Mouse (Mus musculus): Measurements from ENCODE around the gene Sh2b2. TPM values are rescaled to one million over a fixed set of nuclear protein-coding genes. Genes with fewer than 3 reads are reported as not detected.
"Not testable (repeated sequence)": the region's sequence is repeated elsewhere in the genome, so short reads cannot be mapped to it uniquely, and the experiment has no call there.

The Sh2b2 gene
- total RNA-seq, 1 experiment from 2014 or later, result 24.5 TPM

DNA sequence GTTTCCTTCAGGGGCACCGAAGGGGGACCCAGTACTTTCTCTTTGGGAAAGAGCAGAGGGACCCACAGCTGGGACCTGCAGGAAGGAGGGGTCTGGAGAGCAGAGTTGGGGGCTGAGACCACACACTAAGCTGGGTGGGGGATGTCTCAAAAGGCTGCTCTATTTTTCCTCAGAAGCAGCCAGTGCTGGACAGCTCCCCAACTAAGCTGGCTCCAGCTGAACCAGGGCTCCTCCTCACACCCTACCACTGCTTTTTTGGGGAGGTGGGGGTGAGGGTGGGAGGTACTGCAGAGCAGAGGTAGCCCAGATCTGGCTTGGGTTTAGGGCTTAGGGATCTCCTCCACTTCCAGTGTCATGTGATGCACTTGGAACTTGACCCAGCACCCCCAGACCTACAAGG is 6.0 kb downstream of the Sh2b2 start:
- no peak for DNase-seq

DNA sequence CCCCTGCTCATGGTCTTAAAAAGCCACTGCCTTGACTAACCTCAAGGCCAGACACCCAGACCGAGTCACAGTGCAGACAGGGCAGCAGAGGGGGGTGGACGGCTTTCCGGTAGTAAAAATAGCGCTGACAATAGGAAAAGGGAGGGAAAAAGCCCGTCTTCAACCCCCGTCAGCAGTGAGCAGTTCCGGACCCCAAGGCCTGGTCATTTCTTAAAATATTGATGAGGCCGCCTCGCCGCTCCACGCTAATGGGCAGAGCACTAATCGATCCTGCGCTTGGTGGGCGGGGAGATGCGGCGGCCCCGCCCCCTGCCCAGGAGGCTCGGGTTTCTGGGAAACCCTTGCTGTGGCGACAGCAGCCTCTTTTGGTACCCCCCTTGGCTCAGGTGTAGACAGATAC is 8.7 kb downstream of the Sh2b2 start:
- no peak for DNase-seq

DNA sequence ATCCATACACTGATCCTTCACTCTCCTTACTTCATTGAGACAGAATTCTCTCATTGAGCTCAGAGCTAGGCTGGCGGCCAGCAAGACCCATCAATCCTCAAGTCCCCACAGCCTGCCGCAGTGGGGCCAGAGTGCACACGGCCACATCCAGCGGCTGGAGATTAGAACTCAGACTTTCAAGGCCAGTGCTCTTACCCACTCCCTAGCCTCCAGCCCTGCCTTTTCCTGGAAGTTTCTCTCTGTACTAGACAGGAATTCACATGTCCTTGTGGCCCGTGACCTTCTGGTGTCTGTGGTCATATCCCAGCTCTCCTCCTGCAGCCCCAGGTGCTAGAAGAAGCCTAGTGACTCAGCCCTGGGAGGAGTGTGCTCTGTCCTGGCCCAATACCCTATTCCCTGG is 9.7 kb downstream of the Sh2b2 start:
- peak; percentile 62 for DNase-seq

DNA sequence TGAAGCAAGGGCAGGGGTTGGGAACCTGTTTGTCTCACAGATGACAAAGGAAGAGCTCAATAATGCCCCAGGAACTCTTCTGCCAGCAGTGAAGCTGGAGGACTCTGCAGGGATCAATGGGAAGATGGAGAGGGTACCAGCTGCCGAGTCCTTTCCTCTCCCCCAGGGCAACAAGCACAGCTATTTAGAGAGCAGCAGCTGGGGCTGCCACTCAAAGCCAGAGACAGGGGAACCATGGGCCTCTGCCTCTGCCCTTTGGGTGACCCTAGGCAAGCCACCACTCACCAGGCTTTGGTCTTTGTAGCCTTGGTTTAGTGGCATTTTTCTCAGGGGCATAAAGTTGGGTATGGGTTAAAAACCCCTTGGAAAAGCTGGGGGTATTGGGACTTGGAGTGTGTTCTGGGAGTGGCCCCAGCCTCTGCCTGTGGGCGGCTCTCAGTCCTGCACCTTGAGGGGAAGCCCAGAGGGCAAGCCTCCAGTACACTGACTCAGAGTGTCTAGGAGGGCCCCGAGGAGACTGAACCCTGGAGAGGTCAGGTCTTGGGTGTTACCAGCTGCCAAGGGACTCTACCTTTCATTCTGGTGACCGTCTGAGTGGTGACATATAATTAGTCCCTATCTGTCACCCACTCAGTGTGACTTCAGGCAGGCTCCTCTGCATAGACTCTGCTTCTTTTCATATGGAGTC is 15.9 kb downstream of the Sh2b2 start:
- no peak for DNase-seq

DNA sequence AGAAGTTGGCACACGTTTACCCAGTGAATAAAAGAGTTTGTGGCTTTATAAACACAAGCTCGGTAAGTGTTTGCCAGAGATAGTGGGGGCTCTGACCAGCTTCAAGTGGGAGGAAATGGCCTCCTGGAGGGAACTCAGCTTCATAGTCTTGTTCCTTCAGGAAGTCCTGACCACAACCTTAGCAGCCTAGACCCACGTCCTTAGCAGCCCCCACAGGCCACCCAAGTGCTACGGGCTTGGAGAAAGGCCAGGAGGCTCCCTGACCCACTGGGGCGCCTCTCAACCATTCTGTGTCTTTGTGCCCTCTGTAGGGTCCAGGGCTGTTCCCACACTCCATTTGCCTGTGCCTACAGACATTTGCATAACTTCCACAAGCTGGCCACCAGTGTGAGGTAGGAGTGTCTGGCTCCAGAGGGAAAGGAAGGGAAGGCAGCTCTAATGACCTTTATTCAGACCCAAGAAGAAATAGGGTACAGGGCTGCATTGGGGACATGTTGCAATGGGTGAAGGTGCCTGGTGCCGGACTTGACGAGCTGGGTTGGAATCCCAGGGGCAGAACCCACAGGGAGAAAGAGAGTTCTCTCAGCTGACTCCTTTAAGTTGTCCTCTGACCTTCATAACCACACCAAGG is 20.0 kb downstream of the Sh2b2 start:
- peak; percentile 51 for DNase-seq

DNA sequence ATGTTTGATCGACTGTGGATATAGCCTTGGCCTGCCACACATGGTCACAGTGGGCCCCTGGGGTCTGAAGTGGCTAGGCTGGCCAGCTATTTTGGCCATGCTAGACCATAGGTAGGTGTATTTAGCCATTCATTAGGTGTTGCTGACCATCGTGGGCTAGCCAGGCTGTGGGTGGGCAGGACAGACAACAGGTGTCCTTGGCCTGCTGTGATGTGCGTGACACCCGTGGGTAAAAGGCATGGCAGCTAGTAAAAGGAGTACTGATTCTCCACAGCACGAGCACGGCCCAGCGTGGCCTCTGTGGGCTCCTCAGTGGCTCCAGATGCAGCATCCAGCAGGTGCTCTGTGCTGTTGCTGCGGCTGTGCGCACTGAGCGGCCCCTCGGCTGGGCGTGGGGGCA is 27.8 kb downstream of the Sh2b2 start:
- no peak for DNase-seq

DNA sequence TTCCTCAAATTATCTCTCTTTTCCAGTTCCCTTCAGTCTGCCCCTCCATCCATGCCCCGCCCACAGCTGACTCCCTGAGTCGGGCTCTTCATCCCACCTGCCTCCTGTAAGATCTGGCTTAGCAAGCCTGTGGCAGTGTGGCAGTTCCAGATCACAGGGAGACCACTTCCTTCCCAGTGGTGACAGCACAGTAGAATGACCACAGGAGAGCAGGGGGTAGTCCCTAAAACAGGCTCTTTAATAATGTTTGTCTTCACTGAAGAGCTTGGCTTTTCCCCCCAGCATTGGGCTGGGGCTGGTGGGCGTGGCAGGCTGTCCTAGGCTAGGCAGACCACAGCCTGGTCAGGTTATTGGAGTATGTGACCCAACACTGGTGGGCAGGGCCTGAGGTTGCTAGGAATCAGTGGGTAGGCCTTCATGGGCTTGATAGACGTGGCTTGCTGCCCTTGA is 28.4 kb downstream of the Sh2b2 start:
- peak; percentile 19 for DNase-seq

DNA sequence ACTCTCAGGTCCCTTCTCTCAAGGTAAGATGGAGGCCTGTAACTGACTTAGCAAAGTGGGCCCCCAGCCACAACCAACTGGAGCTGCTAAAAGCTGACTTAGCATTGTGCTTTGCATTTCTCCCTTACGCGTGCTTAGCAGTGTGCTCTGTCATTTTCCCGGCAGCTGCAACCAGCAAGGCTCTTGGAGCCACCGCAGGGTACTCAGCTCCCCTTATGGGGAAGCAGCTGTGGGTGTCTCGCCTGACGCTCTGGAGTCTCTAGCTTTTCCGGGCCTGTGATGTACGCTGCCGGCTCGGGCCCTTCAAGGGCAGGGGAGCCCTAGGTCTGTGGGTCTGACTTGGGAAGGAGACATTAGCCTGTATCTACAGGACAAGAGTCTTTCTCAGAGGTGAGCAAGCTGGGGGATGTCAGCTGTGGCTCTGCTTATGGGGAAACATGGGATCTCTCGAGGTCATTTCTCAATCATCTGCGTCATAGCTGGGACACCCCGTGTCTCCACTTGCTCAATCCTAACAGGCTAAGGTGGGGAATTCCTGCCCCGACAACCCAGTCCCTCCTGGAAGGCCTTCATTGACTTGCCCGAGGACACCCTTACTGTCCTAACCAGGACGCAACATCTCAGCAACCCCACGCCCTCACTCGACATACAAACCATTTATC is 29.2 kb downstream of the Sh2b2 start:
- DNase-seq, result peak; percentile 43

DNA sequence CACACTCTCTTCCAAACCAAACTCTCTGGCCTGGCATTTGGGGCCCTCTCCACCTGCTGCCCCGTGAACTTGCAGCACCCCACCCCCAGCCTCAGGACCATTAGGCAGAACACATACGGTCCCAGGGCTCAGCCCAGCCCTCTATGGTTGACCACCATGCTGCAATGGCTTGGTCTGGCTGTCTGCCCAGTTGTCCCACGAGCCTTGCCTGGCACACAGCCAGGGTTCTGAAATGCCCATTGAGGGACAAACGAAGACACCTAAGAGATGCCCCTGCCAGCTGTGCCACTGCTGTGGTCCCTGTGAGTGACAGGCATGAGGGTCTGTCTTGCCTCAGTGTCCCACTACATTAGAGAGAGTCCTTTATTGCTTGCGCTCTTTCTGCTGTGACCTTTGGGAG is 30.4 kb downstream of the Sh2b2 start:
- DNase-seq, result peak; percentile 72

DNA sequence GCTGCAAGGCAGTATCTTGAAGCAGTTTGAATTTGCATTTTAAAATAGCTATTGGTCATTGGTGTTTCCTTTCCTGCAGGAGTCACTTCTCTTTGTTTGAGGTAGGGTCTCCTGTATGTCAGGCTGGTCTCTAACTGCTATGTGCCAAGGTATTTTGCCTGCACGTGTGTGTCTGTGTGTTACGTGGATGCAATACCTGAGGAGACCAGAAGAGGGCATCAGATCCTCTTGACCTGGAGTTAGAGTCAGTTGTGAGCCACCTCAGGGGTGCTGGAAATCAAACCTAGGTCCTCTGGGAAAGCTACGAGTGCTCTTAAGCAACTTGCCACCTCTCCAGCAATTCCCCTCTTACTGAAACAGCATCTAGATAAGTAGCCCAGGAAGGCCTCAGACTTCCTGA is 31.1 kb downstream of the Sh2b2 start:
- DNase-seq, result no peak

DNA sequence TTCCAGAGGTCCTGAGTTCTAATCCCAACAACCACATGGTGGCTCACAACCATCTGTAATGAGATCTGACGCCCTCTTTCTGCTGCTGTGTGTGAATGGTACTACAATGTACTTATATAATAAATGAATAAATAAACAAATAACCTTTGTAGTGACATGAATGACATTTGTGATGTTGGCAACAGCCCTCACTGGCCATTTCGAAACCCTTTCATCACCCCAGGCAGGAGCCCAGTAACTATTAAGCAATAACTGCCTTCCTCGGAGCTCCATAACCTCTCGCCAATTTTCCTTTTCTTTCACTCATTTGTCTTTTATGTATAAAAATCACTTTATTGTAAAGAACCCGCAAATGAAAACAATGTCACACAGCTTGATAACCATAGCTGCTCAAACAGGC is 32.6 kb downstream of the Sh2b2 start:
- peak; percentile 73 for DNase-seq

DNA sequence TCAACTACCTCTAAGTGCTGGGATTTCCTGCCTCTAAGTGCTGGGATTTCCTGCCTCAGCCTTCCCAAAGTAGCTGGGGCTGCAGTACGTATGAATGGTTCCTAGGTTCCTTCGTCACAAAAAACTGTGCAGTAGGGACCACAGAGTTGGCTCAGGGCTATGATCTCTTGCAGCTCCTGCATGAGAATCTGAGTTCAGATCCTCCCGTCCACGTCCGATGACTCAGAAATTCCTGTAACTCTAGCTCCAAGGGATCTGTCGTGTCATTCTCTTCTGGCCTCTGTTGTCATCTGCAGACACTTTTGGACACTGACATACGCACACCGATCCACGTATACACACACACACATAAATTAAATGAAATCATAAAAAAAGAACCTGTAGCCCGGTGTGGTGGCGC is 33.6 kb downstream of the Sh2b2 start:
- DNase-seq, result no peak

DNA sequence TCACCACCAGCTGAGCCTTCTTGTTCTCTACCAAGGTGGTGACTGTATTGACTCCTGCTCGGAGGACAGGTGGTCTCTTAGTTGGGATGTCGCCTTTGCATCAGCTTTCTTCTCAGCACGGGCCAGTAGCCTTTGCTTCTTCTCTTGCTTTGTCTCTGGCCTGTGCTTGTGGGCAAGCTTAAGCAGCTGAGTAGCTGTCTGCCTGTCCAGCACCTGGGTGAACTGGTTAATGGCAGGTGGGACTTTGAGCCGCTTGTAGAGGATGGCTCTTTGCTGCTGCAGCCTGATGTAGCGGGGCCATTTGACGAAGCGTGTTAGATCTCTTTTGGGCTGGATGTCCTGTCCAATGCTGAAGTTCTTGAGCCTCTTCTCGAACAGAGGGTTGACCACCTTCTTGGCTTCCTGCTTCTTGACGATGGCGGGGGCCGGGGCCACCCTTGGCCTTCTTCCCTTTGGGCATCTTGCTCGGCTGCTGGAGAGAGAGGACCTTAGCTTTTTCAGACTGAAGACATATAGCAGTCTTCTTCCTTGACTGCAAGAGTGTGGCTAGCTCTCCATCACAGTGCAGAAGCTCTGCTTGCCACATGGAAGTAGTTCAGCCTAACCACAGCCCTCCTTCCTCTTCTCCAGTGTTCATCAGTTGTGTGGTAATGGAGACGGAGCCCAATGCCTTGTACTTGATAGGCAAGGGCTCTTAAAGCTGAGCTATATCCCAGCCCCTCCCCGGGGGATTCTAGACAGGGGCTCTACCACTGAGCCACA is 34.8 kb downstream of the Sh2b2 start:
- DNase-seq, result not testable (repeated sequence)

DNA sequence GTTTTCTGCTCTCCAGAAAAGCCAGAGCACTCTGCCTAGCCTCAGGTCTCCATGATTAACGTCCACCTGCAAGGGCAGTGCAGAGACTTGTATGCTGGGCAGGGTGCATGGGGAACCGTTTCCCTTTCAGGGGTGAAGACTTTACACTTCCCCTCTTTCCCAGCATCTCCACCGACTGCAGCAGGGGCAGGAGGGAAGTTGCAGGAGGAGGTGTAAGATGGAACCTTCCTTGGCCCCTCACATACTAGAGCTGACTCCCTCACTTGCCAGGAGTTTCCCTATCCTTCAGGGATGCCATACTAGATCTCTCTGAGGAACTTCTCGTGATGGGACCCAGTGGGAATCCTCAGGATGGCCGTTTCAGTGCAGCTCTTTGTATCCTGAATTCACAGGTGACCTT is 35.8 kb downstream of the Sh2b2 start:
- no peak for DNase-seq

DNA sequence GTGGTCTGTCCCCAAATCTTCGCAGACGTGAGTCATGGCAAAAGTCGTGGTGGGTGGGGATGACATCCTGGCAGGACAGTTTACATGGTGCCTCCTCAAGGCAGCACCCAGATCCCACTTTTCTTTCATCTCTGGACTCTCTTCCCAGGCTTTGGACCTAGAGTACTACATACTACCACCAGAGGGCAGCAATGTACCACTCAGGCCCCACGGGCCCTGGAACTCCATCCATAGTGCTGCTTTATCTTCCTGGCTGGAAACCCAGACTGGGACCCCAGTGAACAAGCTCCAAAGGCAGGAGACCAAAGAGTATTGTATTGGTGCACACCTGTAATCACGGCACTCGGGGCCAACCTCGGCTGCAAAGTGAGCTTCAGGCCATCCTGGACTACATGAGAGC is 44.5 kb downstream of the Sh2b2 start:
- peak; percentile 78 for DNase-seq

DNA sequence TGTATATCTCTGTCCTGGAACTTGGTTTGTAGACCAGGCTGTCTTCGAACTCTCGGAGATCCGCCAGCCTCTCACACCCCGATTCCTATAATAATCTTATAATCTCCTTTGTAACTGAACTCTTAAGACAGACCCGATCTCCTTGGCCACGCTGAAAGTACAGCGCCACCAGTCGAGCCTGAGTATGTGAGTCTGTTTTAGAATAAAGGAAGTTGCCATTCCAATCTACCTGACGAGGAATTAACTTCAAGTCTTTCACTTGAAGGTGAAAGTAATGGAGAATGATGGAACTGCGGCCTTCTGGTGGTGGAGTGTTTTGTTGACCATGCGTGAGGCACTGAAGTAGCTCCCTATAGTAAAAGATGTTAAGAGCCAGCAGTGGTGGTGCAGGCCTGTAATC is 46.8 kb downstream of the Sh2b2 start:
- no peak for DNase-seq

DNA sequence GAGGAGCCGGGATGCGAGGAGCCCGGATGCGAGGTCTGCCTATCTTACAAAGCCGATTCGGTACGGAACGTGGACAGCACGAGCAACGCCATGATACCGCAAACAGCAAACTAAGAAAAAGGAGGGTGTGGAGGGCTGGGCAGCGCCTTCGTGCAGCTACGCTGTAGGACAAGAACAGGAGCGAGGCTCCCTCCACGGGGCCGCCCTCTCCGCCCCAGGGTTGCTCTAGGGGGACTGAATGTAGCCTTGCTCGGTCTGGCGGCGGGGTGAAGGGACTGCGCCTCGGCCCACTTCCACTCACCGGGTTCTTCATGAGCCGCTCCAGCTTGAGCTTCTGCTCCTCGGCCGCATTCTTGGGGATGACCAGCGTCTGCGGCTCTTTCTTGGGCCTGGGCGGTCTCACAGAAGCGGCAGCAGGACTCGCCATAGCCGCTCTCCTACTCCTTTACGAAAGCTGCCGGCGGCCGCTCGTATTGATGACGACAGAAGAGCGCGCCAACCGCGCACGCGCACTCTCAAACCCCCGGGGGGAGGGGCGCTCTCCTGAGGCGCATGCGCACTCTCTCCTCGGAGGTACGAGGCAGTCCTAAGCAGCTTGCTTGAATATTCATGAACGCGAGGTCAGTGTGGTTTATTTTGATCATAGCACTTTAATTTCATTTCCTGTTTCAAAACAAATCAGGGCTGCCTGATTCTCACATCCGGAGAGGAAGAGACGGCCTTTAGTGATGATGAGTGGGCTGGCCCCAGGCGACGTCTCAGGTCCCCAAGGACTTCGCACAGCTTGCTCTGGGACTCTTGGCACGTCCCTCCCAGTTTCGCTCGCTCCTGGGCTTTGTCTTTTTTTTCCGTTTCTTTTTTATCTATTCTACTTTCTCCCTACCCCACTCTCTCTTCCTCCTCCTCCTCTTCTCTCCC is 47.6 kb downstream of the Sh2b2 start, which contains the start of gene Prkrip1:
Prkrip1 (minus strand) TSS at position 490 of the 918 bp plus-strand sequence.
- peak; percentile 96 for DNase-seq

DNA sequence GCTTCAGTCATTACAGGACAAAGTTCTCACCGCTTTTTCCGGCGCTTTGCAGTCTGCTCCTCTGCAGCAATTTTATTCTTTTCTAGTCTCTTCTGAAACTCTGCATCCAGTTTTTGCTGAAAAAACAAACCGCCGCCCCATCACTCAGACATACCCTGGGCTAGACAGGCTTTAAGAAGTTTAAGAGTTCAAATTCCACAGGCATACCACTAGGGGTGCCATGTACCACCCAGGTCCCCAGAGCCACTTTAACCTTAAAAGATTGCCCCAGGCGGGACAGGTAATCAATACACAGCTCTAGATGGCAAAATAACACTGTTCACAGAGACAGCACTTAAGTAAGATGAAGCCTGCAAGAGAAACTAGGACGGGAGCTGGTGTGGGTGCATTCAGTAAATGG is 54.5 kb downstream of the Sh2b2 start:
- DNase-seq, result no peak

DNA sequence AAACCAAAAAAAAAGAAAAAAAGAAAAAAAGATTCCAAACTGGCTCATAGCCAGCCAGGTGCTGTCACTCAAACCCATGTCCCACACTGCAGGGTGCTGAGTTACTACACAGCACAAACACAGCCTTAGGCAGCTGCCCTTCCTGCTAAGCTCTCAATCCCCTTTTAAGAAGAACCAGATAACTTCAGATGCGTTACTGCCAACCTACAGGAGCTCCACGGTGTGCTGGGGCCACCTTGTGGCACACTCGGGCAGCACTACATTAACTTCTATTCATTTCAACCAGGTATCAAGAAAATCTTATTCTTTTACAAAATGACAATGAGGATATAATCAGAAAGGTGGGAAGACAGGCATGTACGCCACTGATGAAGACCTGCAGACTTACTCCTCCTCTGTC is 59.6 kb downstream of the Sh2b2 start:
- DNase-seq, result peak; percentile 59

DNA sequence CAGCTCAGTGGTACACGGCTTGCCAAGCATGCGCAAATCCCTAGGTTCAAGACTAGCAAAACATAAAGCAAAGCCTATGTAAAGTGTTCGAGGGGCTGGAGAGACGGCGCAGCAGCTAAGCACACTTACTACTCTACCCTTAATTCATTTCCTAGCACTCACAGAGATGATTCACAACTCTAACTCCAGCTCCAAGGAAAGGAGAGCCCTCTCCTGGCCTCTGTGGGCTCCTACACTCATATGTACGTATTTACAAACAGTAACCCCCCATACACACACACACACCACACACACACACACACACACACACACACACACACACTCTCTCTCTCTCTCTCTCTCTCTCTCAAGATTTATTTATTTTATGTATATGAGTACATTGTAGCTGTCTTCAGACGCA is 62.6 kb downstream of the Sh2b2 start:
- DNase-seq, result no peak

DNA sequence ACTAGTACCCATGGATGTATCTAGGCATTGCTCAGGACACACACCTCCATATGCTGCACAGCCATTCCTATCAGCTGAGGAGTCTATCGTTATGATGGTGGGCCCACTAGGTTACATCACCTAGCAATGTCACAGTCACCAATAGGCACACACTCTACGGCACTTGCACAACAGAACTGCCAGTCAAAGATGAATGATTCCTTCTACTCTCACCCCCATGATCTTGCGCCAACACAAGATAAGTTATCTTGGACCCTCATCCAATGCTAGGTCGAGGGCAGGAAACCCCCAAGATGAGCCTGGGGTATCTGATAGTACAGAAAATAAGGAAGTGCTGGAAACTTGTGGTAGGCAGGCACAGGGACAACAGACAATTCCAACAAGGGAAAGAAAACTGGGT is 63.5 kb downstream of the Sh2b2 start:
- no peak for DNase-seq

DNA sequence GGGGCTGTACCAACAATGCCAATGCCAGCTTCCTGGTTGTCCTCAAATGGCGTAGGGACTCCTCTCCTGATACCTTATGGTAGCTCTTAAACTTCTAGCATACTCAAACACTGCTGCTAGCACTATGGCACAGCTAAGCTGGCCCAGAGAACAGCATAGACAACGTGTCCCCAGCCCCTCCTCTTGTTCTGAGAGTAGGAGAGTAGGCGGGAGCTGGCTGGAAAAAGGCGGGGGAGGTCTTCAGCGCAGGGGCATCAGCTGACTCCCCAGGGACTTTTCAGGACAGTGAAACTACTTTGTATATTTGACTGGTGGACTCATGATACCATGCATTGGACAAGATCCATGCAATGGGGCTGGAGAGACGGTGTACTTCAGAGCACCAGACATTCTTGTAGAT is 64.3 kb downstream of the Sh2b2 start:
- DNase-seq, result no peak
